Mouse (Mus musculus) thymus, postnatal 0 days (tissue): ENCODE measurements around the gene Erich3. TPM values are rescaled to one million over a fixed set of nuclear protein-coding genes. Genes with fewer than 3 reads are reported as not detected.

Experiments used
- DNase-seq: peaks from one replicate; pipeline ENCODE4 v3.0.0-alpha.2; 2015; ENCODE audit warnings: low spot score
- polyA plus RNA-seq: library from polyadenylated mRNA; unstranded; fragments of >200 nt; fragmentation: Nextera tagmentation; extraction: Ambion mirVana; gene quantifications from 2 replicates; pipeline ENCODE4 v1.2.1, GENCODE M21; 2015

Gene Erich3
- polyA plus RNA-seq, 1 experiment from 2014 or later, result 0.44 TPM

- no peak for DNase-seq
These were observed 9.7 kb downstream of the Erich3 start for GRCm38 (mm10) chr3:154673326-154673725.

DNA sequence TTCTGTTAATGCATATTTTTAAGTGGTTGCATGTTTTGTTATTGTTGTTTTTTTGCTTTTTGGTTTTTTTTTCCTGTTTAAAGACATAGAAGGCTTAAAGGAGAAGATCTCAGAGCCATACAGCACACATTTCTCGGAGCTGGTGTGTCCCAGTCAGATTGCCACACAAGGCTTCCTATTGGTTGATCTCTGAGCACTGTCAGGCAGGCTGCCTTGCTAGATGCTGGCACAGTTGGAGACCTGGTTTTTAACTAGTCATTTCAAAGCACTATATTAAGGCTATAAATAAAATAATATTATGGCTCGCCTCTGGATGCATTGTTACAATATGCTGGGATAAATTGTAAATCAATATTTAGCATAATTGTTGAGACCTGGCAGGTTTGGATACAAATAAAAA, 18.9 kb downstream of the Erich3 start:
- no peak for DNase-seq

GRCm38 (mm10) chr3:154683667-154684066, 20.0 kb downstream of the Erich3 start:
- no peak for DNase-seq

GRCm38 (mm10) chr3:154690260-154690659, 26.6 kb downstream of the Erich3 start:
- no peak for DNase-seq

DNA sequence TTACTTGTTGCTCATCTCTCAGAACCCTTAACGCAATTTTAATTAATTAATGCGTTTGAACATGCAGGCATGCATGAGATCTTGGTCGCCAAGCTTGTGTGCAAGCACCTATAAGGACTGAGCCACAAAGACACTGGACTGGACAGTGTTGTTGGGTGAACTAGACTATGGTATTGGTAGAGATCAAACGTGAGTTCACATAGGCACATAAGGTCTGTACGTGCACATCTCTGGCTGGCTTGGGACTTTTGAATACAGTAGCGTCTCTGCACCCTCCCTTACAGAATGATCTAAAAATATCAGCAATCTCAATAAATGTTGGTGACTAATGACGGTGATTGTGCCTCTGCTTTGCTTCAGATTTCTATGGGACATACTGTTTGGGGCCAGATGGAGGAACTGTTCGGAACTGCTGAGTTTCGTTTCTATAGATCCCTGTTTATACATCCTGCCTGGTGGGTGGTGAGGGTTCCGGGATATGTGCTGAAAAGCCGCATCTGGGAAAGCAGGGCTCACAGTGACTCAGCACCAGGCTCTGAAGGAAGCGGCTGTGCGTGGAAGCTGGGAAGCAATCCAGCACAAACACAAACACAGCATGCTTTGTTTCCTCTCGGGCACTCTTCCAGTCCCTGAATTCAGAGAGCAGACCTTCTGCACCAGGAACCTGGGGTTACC, 28.4 kb downstream of the Erich3 start:
- DNase-seq, result no peak

DNA sequence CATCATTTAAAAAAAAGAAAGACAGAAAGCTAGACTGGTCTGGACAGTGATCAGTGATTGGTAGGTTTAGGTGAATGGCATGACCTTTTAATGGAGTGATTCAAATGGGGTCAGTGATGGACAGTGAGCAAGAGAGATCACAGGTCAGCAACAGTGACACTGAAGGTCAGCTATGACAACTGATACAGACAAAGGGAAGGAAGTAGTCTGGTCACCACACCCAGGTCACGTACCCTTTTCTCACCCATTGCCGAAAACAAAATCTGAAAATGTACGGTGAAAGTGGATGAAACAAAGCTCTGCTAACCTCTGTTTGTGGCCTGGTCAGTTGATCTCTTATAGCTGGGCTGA, 28.9 kb downstream of the Erich3 start:
- DNase-seq, result no peak

GRCm38 (mm10) chr3:154693902-154694301, 30.2 kb downstream of the Erich3 start:
- DNase-seq, result peak; percentile 56

DNA sequence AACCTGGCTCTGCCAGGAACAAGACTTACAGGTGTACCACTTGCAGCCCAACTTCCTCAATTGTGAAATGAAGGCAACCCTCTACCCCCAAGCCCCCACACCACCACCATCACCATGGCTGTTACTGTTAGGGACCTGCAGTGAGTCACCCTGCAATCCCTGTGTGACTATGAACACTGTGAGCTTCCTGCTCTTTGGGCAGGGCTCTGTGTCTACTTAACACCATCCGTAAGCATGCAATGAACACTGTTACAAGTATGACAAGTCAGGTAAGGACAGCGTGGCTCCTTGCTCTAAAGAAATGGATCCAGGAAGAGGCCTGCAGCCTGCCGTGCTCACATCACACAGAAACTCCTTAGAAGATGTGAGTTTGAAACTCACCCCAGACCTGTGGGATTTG, 33.0 kb downstream of the Erich3 start:
- DNase-seq, result no peak

- no peak for DNase-seq
These were observed 35.2 kb downstream of the Erich3 start for GRCm38 (mm10) chr3:154698907-154699306.

- DNase-seq, result no peak
These were observed 36.6 kb downstream of the Erich3 start for GRCm38 (mm10) chr3:154700296-154700695.

DNA sequence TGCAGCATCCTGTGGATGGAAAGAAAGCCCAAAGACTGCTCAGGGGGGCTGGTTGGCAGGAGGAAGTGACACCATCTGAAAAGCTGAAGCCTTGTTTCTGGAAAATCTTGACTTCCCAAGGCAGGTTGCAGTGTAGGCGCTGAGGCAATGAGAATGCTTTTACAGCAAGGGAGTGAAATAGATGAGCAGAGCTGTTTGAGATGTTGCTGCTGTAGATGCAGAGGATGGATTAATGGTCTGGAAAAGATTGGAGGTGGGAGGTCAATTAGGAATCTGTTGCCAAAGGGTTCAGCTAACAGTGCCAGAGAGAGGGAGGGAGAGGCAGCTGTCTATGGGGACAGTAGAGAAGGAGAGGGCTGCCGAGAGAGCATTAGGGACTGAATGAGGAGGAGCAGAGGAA, 37.1 kb downstream of the Erich3 start:
- no peak for DNase-seq

DNA sequence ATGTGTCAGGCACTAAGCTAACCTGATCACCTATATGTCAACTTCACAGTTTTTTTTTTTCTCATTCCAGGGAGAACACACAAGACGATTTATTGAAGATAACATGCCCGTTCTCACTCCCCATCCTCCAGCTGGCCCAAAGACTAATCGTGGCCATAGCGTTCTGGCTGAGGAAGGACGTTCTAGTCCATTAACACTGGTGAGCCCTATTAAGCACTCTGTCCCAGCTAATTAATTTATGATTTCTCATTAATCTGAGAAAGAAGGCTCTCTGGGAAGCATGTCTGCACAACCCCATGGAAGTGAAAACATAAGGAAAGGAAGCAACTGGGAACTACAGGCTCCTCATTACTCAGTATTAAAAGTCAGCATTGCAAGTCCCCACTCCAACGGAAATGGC, 41.1 kb downstream of the Erich3 start:
- no peak for DNase-seq

GRCm38 (mm10) chr3:154708150-154708549, 44.5 kb downstream of the Erich3 start:
- no peak for DNase-seq

- DNase-seq, result no peak
These were observed 59.5 kb downstream of the Erich3 start for GRCm38 (mm10) chr3:154723198-154723597.

GRCm38 (mm10) chr3:154731431-154731830, 67.8 kb downstream of the Erich3 start:
- no peak for DNase-seq

- DNase-seq, result no peak
These were observed 77.8 kb downstream of the Erich3 start for GRCm38 (mm10) chr3:154741496-154741895.

GRCm38 (mm10) chr3:154742927-154743326, 79.3 kb downstream of the Erich3 start:
- DNase-seq, result no peak

DNA sequence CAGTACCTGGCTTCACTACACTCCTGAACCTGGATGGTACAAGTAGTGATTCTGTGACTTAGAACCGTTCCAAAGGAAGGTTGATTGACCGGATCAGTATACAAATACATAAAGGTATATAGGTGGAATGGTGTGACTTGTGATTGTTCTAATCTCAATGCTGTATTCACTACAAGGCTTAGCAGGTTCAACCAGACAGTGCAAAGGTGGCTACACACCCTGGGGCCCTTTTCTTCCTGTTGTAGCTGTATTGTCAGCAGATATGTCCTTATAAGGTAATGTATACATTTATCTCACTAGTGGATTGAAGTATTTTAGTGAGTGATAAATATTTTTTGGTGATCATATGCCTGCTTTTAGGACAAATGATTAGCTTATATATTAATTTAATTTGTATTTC, 80.7 kb downstream of the Erich3 start:
- DNase-seq, result no peak

DNA sequence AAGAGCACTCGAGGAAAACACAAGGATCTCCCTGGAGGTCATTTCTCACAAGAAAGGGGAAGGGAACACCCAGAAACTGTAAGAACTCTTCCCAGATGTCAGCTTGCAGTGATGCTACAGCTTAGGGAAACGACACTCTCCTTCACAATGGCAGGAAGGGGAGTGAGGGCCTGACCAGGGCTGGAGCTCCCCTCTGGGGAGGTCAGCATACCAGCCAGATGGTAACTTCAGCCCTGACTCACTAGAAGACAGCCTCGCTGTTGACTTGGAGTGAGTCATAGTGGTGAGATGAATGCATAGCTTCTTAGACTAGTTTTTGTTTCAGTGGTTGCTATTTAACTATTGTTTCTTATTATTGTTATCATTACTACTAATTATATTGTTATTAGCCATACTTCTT, 90.8 kb downstream of the Erich3 start:
- no peak for DNase-seq

DNA sequence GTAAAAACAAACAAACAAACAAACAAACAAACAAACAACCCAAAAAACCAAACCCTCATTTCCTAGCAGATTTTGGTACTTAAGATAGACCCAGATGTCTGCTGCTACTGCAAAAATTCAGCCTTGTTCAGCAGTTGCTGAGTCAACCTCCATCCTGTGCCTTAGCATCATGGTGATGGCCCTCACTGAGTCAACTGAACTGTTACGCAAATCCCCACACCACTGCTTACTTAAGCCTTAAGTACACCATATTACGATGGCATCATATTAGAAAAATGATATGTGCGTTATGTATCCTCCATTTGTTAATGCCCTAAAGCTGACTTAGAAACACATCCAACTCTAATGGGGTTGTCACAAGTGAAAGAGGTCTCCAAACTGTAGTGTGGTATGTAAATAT, 91.6 kb downstream of the Erich3 start:
- no peak for DNase-seq

DNA sequence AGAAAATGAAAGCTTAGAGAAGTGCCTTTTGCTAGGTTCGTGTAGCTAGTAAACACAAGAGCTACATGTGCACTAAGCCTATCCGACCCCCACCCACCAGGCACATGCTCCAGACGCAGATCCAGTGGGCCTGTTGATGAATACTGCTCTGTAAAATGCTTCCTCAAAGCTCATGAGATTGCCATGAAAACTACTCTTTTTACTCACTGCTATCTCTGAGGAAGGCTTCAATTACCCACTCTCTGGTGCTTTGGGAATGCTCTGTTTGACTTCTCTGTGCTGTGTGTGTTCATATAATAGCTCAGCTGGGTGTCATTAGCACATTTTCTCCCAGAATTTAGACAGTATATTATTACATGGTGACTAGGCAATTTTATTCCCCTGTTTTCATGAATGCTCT, 94.4 kb downstream of the Erich3 start:
- no peak for DNase-seq

- DNase-seq, result no peak
These were observed 97.4 kb downstream of the Erich3 start for GRCm38 (mm10) chr3:154761108-154761507.

- no peak for DNase-seq
These were observed 99.7 kb downstream of the Erich3 start for GRCm38 (mm10) chr3:154763374-154763773.

DNA sequence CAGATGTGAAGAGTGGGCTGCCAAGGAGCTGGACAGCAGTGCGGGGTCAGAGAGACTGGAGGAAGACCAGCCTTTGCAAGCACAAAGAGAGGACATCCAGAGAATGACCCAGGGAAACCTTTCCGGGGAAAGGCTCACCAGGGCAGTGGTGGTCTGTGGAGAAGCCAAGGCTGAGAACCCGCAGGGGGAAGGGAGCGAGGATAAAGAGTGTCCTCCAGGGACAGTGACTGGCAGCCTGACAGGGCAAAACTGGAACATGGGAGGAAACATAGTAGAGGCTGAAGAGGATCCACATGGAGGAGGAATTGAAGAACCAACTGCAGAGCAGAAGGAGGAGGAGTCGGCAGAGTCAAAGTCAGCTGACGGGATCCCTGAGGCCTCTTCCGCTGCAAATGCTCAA, 100.5 kb downstream of the Erich3 start:
- DNase-seq, result no peak
